Mouse (Mus musculus): ENCODE measurements around the gene Thbs4.

DNA sequence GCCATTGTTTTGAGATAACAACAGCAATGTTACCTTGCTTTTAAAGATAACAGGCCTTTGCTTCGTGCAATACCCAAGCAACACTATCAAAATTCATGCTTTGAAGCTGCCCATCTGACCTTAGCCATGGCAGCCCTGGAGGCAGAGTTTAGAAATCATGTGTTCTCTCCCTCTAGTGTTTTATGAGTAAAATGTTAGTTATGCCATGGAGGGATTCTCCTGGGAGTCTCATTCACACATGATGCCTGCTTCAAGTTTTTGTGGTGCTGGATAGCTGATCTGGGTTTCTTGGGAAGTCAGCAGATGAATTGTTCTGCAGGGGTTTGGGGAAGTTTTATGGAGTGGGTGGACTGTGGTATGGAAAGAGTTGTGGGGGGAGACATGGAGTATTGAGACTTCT is 84.3 kb downstream of the Thbs4 start:
- TF ChIP-seq POLR2A (IDR thresholded peaks at IDR 0.05; ENCODE audit: insufficient read depth, low read depth, low read length) (no peak), CTCF (IDR thresholded peaks at IDR 0.05; ENCODE audit: insufficient read depth, low read depth, low read length) (no peak)

Data from olfactory bulb, adult 2 months (tissue).